8 mouse cellular contexts compared by ENCODE assay signal in genomic region chr8:45345031-45345430, GRCm38 (mm10). TPM values are rescaled to one million over a fixed set of nuclear protein-coding genes. Genes with fewer than 3 reads are reported as not detected.
DNase-seq lines count a peak whose midpoint lies in the region; ATAC-seq and TF ChIP-seq lines count a peak whose summit lies in the region.

No protein-coding gene starts in this region.

- no peaks in the 10 kb centered on the region for H3K27me3 ChIP-seq in heart, embryonic 15.5 days
- no peaks in the 10 kb centered on the region for H3K27me3 ChIP-seq in kidney, postnatal 0 days (ENCODE audit: insufficient read depth, low read length)
- H3K27me3 ChIP-seq in liver, embryonic 14.5 days (ENCODE audit: control insufficient read depth, insufficient read depth, low read length) = no peaks in the 10 kb centered on the region
- H3K27me3 ChIP-seq in neural tube, embryonic 14.5 days (ENCODE audit: control insufficient read depth, insufficient read depth, low read length) = no peaks in the 10 kb centered on the region

- peak; percentile 60; the same call in 1 of the 2 replicates for ATAC-seq in heart, embryonic 15.5 days (replicated peaks; ENCODE audit: insufficient number of reproducible peaks, insufficient read depth, low FRiP score, low read depth)
- ATAC-seq in kidney, postnatal 0 days (replicated peaks; ENCODE audit: low FRiP score, low read depth) = peak; percentile 76
- ATAC-seq in liver, embryonic 14.5 days (ENCODE audit: insufficient read depth) = no peak
- ATAC-seq in neural tube, embryonic 14.5 days (ENCODE audit: low read depth) = peak; percentile 63; the same call in 1 of the 2 replicates

- no peaks in the 10 kb centered on the region for H3K9me3 ChIP-seq in heart, embryonic 15.5 days (replicated peaks)
- no peaks in the 10 kb centered on the region for H3K9me3 ChIP-seq in kidney, postnatal 0 days (replicated peaks; ENCODE audit: low read length)
- H3K9me3 ChIP-seq in liver, embryonic 14.5 days (ENCODE audit: control insufficient read depth, low read length) = no peaks in the 10 kb centered on the region
- H3K9me3 ChIP-seq in neural tube, embryonic 14.5 days (ENCODE audit: control insufficient read depth, low read length) = no peaks in the 10 kb centered on the region

- no peaks in the 10 kb centered on the region for H3K4me1 ChIP-seq in heart, embryonic 15.5 days (replicated peaks)
- H3K4me1 ChIP-seq in kidney, postnatal 0 days (replicated peaks; ENCODE audit: insufficient read depth, low read length) = no peaks in the 10 kb centered on the region
- peaks cover 0 to 3% of the 10 kb centered on the region in 2 experiments; a peak in 1 of 4 replicates for H3K4me1 ChIP-seq in liver, embryonic 14.5 days (replicated peaks; ENCODE audit: control insufficient read depth in 2 of 2, insufficient read depth in 2 of 2, low read length in 1 of 2)
- no peaks in the 10 kb centered on the region for H3K4me1 ChIP-seq in neural tube, embryonic 14.5 days (ENCODE audit: control insufficient read depth, insufficient read depth, low read length)

- TF ChIP-seq CTCF in kidney, postnatal 0 days (IDR thresholded peaks at IDR 0.05; ENCODE audit: low read depth) = peak; percentile 97
- TF ChIP-seq CTCF in liver, embryonic 14.5 days (IDR thresholded peaks at IDR 0.05; ENCODE audit: low read depth) = peak; percentile 93

- WGBS in heart, embryonic 15.5 days = 15% methylated on average over 6 of the region's 6 CpGs
- WGBS in kidney, postnatal 0 days = 22% methylated on average over 6 of the region's 6 CpGs
- 16% methylated on average over 6 of the region's 6 CpGs for whole genome bisulfite sequencing in liver, embryonic 14.5 days (ENCODE audit: insufficient replicate concordance)
- 22% methylated on average over 6 of the region's 6 CpGs for whole genome bisulfite sequencing in neural tube, embryonic 14.5 days

- H3K9ac ChIP-seq in heart, embryonic 15.5 days = no peak overlapping the region
- no peak overlapping the region for H3K9ac ChIP-seq in kidney, postnatal 0 days (ENCODE audit: low read depth, low read length)
- no peak overlapping the region for H3K9ac ChIP-seq in liver, embryonic 14.5 days (replicated peaks)
- H3K9ac ChIP-seq in neural tube, embryonic 14.5 days (replicated peaks; ENCODE audit: low read depth, low read length) = no peak overlapping the region

- no peak for TF ChIP-seq EP300 in liver, embryonic 14.5 days (IDR thresholded peaks at IDR 0.05; ENCODE audit: low read depth)

- no peak overlapping the region for H3K4me3 ChIP-seq in heart, embryonic 15.5 days
- H3K4me3 ChIP-seq in kidney, postnatal 0 days (replicated peaks; ENCODE audit: low read depth, low read length) = no peak overlapping the region
- H3K4me3 ChIP-seq in liver, embryonic 14.5 days (ENCODE audit: insufficient read depth in 1 of 2, low read depth in 2 of 2, low read length in 2 of 2) = no peak overlapping the region
- H3K4me3 ChIP-seq in neural tube, embryonic 14.5 days (ENCODE audit: low read depth, low read length) = no peak overlapping the region

- no peaks in the 10 kb centered on the region for H3K36me3 ChIP-seq in heart, embryonic 15.5 days
- H3K36me3 ChIP-seq in kidney, postnatal 0 days (ENCODE audit: insufficient read depth, low read length) = peaks cover 37% of the 10 kb centered on the region
- H3K36me3 ChIP-seq in liver, embryonic 14.5 days (replicated peaks; ENCODE audit: control insufficient read depth, insufficient read depth, low read depth) = no peaks in the 10 kb centered on the region
- no peaks in the 10 kb centered on the region for H3K36me3 ChIP-seq in neural tube, embryonic 14.5 days (ENCODE audit: control insufficient read depth, insufficient read depth, low read length)

- H3K4me2 ChIP-seq in heart, embryonic 15.5 days = no peak overlapping the region
- no peak overlapping the region for H3K4me2 ChIP-seq in kidney, postnatal 0 days (ENCODE audit: low read length)
- no peak overlapping the region for H3K4me2 ChIP-seq in liver, embryonic 14.5 days (ENCODE audit: low read depth)
- H3K4me2 ChIP-seq in neural tube, embryonic 14.5 days (ENCODE audit: low read depth, low read length) = no peak overlapping the region

- H3K27ac ChIP-seq in heart, embryonic 15.5 days = no peak overlapping the region
- no peak overlapping the region for H3K27ac ChIP-seq in kidney, postnatal 0 days
- no peak overlapping the region for H3K27ac ChIP-seq in liver, embryonic 14.5 days
- no peak overlapping the region for H3K27ac ChIP-seq in neural tube, embryonic 14.5 days (ENCODE audit: low read depth, low read length)

- DNase-seq in CD4-positive, CD25-positive, alpha-beta regulatory T cell, adult 2 months (ENCODE audit: low read depth, low spot score) = peak; percentile 84
- DNase-seq in adrenal gland, adult (ENCODE audit: inconsistent age in 2 of 2, low spot score in 1 of 2) = peak; percentile 57 to 87
- peak; percentile 88 for DNase-seq in embryo, embryonic 10.5 days (ENCODE audit: low spot score)
- peak; percentile 85 for DNase-seq in kidney, postnatal 0 days (ENCODE audit: low spot score)
- DNase-seq in liver, embryonic 14.5 days (ENCODE audit: low read depth in 3 of 3, low spot score in 3 of 3) = peak in 2 of 3 experiments; percentile 28 to 29
- peak; percentile 53 for DNase-seq in thymus, postnatal 25 days

RNA-seq across cellular contexts. Expression of gene Cyp4v3, which starts 12.0 kb away (rescaled TPM):
- polyA plus RNA-seq in heart, embryonic 15.5 days (2015; fragmentation: Nextera tagmentation; extraction: Ambion mirVana) = 0.60 and 1.0 TPM in 2 replicates
- 3.6 and 3.9 TPM in 2 replicates for polyA plus RNA-seq in kidney, postnatal 0 days (2015; fragmentation: Nextera tagmentation; extraction: Ambion mirVana)
- 1.9 and 2.3 TPM in 2 replicates for polyA plus RNA-seq in liver, embryonic 14.5 days (2012; rRNA removed)
- 3.7 and 5.4 TPM in 2 replicates for polyA plus RNA-seq in liver, embryonic 14.5 days (2014; fragmentation: Nextera tagmentation; extraction: Ambion mirVana)
- polyA plus RNA-seq in neural tube, embryonic 14.5 days (2014; fragmentation: Nextera tagmentation; extraction: Ambion mirVana) = 2.4 and 2.6 TPM in 2 replicates

RNA-seq across cellular contexts. Expression of gene Gm45753, which starts 36.8 kb away (rescaled TPM):
- 0.29 TPM in 1 of 2 replicates, not detected in the other for polyA plus RNA-seq in heart, embryonic 15.5 days (2015; fragmentation: Nextera tagmentation; extraction: Ambion mirVana)
- 0.43 and 0.71 TPM in 2 replicates for polyA plus RNA-seq in kidney, postnatal 0 days (2015; fragmentation: Nextera tagmentation; extraction: Ambion mirVana)
- 0.20 TPM in 1 of 2 replicates, not detected in the other for polyA plus RNA-seq in liver, embryonic 14.5 days (2012; rRNA removed)
- polyA plus RNA-seq in liver, embryonic 14.5 days (2014; fragmentation: Nextera tagmentation; extraction: Ambion mirVana) = 7.0 and 9.7 TPM in 2 replicates
- polyA plus RNA-seq in neural tube, embryonic 14.5 days (2014; fragmentation: Nextera tagmentation; extraction: Ambion mirVana) = not detected in 2 replicates

RNA-seq across cellular contexts. Expression of gene Fam149a, which starts 37.1 kb away (rescaled TPM):
- 3.6 and 5.1 TPM in 2 replicates for polyA plus RNA-seq in heart, embryonic 15.5 days (2015; fragmentation: Nextera tagmentation; extraction: Ambion mirVana)
- 52.3 and 57.8 TPM in 2 replicates for polyA plus RNA-seq in kidney, postnatal 0 days (2015; fragmentation: Nextera tagmentation; extraction: Ambion mirVana)
- 1.2 and 1.4 TPM in 2 replicates for polyA plus RNA-seq in liver, embryonic 14.5 days (2012; rRNA removed)
- polyA plus RNA-seq in liver, embryonic 14.5 days (2014; fragmentation: Nextera tagmentation; extraction: Ambion mirVana) = 1.7 and 1.8 TPM in 2 replicates
- polyA plus RNA-seq in neural tube, embryonic 14.5 days (2014; fragmentation: Nextera tagmentation; extraction: Ambion mirVana) = 10.0 and 11.1 TPM in 2 replicates

RNA-seq across cellular contexts. Expression of gene Klkb1, which starts 50.4 kb away (rescaled TPM):
- 0.08 TPM in 1 of 2 replicates, not detected in the other for polyA plus RNA-seq in heart, embryonic 15.5 days (2015; fragmentation: Nextera tagmentation; extraction: Ambion mirVana)
- polyA plus RNA-seq in kidney, postnatal 0 days (2015; fragmentation: Nextera tagmentation; extraction: Ambion mirVana) = 0.06 and 0.08 TPM in 2 replicates
- 3.1 and 4.3 TPM in 2 replicates for polyA plus RNA-seq in liver, embryonic 14.5 days (2012; rRNA removed)
- 6.0 and 6.3 TPM in 2 replicates for polyA plus RNA-seq in liver, embryonic 14.5 days (2014; fragmentation: Nextera tagmentation; extraction: Ambion mirVana)
- 0.09 and 0.13 TPM in 2 replicates for polyA plus RNA-seq in neural tube, embryonic 14.5 days (2014; fragmentation: Nextera tagmentation; extraction: Ambion mirVana)

Comparison
In these comparisons a context has a peak if more than half of its experiments do, and no peak if none do; other contexts are left out.
1. DNase-seq: peak in every context shown above with its lines; median percentile 88 in embryo, embryonic 10.5 days; 85 in kidney, postnatal 0 days; 84 in CD4-positive, CD25-positive, alpha-beta regulatory T cell, adult 2 months; 72 in adrenal gland, adult; 53 in thymus, postnatal 25 days; 28 in liver, embryonic 14.5 days.